Mouse (Mus musculus) gastrocnemius, postnatal 4 days (tissue): ENCODE measurements around the gene Qrich2. TPM values are rescaled to one million over a fixed set of nuclear protein-coding genes. Genes with fewer than 3 reads are reported as not detected.
"Not testable (repeated sequence)": the region's sequence is repeated elsewhere in the genome, so short reads cannot be mapped to it uniquely, and the experiment has no call there.

Experiments used
- DNase-seq, 2 experiments: peaks; one replicate each; pipeline ENCODE4 v3.0.0; 2021 to 2022; ENCODE audit warnings: low spot score in 2 of 2, mixed read lengths in 2 of 2
- long read RNA-seq, 2 experiments: library from polyadenylated mRNA; stranded (forward); transcript quantifications; one replicate each; pipeline ENCODE4 v2.0.0; 2021
- total RNA-seq, 2 experiments: library from RNA; stranded (reverse); gene quantifications; 2 replicates each; pipeline ENCODE4 v1.2.3; 2021

Qrich2 gene
- under 1 TPM; 0.02 to 0.10 TPM for total RNA-seq
- long read RNA-seq, experiment 1, result 0 reads
- long read RNA-seq, experiment 2, result 0 reads

DNA sequence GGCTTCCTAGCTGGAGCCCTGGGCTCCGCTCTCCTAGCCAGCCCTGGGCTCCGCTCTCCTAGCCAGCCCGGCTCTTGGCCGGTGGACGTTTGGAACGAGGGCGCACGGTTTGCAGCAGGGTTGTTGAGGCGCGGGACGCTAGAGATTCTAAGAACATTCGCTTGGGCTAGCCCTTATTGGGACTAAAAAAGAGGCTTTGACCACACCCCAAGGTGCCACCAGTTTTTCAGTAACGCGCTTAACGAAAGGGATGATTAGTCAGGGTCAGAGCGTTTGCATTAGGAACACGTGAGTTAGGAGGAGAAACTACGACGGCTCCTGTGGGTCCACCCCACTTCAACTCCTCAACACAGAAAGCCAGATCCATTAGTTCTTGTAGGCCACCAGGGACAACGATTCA, at the start of gene Qrich2:
Qrich2 (minus strand) TSS at position 101 of the 400 bp plus-strand sequence.
- no peak for DNase-seq

DNA sequence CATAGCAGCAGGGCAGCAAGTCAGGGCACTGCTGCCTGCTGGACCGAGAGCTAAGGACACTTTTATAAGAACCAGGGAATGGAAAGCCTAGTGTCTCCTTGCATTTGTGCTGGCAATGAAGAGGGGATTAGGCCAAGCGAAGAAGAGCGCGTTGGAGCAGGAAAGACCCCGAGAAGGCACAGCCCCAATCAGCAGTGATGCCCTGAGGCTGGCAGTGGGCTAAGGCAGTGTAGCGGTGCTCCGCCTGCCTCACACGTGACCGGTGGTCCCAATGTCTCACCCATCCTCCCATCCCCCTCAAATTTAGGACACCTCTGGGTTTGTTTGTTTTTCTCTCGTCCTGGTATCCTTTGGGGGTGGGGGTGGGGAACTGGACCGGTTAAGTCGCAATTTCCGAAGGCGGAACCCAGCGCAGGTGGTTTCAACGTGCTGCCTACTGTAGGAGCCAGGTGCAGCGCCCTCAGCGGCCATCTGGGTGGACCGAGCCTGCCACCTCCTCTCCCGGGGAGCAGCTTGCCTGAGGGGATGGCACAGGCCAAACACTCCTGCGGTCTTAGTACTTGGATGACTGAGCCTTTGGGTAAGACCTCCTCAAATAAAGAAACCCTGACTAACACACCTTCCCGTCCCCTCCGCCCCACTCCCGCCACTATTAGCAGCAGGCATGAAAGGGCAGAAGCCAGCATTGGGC, 49.4 kb upstream of the Qrich2 start:
- no peak for DNase-seq

DNA sequence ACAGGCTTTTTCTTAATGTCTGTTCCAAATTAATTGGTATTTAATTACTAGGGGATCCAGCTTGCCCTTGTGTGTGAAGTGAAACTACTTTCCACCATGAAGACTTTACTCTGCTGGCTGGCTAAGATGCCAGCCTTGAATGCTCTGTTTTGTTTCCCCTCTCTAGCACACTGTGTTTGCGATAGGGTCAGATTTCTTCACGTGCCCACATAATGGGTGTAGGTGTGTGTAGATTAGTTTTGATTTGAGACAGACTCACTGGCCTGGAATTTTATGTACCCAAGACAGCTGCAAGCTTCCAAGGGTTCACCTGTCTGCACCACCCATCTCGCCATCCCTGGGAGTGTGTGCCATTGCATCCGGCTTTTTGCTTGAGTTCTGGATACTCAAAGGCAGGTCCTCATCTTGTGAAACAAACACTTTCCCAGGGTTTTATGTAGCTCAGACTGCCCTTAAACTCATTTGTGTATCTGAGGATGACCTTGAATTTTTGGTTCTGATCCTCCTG, 47.5 kb upstream of the Qrich2 start:
- DNase-seq, result no peak

DNA sequence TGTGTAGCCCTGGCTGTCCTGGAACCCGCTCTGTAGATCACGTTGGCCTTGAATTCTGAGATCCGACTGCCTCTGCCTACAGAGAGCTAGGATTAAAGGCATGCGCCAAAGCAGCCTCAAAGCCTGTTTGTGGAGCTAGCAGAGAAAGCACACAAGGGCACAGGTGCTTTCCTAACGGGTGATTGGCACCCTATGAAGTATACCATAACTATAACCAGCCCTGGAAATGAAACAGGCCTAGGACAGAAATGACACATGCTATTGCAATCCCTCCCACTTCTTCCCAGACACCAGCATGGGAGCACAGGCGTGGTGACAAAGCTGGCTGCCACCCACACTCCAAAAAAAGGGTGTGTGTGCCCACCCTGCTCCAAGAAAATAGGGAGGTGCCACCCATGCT, 46.9 kb upstream of the Qrich2 start:
- DNase-seq, result no peak

DNA sequence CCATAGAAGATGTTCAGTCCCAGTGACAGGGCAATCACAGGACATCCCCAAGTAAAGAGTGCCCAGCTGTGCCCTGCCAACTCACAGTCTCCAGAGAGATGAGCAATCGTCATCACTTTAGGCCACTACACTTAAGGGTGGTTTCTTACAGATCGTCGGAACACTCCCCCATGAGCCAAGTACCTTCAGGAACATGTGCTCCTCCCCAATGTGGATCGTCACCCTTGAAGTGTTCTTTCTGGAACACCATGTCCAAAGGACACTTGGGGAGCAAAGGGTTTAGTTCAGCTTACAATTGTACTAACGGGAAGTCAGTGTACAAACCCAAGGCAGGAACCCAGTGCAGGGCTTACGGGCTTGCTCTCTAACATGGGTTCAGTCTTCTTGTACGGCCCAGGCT, 46.1 kb upstream of the Qrich2 start:
- DNase-seq, result no peak

DNA sequence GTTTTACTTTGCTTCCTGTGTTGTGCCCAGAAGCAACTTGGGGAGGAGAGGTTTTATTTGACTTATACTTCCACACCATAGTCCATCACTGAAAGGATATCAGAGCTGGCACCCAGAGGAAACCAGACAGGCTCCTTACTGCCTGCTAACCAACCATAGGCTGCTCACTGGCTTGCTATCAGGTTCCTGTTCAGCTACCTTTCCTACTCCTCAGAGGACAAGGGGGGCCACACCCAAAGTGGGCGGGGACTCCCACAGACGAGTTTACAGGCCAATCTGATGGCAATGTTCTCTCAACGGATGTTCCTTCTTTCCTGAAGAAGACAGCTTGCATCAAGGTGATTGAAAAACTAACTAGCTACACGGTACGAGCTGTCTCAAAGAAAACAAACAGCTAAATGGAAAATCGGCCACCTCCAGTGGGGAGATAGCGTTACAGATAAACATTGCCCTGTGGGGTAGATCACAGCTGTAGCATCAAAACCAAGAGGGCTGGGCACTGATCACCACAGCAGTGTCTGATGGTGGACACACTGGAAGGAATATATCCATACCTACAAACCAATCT, 45.3 kb upstream of the Qrich2 start:
- DNase-seq, result no peak

DNA sequence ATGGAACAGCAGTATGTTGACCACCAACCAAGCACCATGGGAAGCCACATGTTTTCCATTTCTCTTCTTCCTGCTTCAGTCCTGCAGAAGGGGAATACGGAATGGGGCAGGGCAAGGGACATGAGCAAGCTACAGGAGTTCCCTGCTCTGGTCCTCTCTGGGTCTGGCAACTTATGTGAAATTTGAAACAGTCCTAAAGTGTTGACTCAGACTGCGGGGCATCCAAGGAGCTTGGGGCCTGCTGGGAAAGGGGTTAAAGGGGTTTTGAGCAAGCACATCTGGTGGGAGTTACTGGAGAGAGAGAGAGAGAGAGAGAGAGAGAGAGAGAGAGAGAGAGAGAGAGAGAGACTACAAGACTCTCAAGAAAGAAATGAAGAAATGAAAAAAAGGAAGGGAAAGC, 42.6 kb upstream of the Qrich2 start:
- no peak for DNase-seq

DNA sequence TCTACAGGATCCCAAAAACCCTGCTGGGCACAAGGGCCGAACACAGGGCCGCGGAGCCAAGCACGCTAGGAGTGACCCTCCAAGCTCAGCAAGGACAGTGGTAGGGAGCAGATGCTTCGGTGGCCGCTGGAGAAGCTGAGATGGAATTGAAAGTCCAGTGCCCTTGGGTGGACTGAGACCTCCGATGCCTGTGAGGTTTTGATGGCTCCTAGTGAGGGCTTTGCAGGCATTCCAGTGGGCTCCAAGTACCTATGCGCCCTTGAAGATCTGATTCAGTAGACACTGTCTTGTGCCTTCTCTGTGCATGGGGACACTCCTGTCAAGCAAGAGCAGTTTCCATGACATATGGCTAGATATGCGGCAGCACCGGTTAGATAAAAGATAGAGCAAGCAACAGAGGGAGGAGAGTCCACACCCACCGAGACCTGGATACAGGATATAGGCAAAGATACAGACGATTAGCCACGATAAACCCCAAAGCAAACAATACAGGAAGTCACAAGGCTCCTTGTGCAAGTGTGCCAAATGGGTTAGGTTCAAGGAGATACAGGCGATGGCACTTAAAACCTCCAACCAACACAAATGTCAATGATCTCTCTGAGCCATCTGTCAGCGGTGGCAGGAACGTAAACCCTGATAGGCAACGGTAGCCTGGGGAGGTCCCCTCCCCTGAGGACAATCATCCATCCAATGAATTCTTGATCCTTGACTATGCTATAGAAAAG, 40.3 kb upstream of the Qrich2 start:
- no peak for DNase-seq

DNA sequence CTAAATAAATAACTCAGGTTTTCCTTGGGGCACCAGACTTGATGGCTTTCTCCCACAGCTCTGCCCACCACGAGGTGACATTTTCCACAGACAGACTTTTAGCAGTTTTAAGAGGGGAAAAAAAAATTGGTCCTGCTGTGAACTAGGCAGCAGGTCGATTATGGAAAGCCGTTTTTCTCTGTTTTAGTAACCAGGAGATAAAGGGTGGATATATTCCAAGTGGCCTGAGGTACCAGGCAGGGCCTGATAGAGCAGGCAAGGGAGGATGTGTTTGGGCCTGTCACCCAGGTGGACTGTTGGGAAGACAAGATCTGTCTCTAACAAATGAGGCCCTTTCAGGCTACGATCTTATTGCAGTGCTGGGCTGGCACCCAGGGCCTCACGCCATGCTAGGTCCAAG, 39.5 kb upstream of the Qrich2 start:
- DNase-seq, result no peak

DNA sequence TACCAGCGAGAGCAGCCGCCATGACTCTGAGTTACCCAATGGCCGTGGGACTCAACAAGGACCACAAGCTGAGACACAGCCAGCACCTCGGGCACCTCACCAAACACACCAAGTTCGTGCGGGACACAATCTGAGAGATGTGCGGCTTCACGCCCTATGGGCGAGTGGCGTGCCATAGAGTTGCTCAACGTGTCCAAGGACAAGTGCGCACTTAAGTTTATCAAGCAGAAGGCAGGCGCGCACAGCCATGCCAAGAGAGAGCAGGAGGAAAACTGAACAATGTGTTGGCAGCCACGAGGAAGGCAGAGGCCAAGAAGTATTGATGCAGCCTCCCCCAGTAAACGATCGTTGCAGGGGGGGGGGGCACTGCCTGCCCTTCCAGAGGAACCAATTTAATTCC, 38.5 kb upstream of the Qrich2 start:
- DNase-seq, result no peak

DNA sequence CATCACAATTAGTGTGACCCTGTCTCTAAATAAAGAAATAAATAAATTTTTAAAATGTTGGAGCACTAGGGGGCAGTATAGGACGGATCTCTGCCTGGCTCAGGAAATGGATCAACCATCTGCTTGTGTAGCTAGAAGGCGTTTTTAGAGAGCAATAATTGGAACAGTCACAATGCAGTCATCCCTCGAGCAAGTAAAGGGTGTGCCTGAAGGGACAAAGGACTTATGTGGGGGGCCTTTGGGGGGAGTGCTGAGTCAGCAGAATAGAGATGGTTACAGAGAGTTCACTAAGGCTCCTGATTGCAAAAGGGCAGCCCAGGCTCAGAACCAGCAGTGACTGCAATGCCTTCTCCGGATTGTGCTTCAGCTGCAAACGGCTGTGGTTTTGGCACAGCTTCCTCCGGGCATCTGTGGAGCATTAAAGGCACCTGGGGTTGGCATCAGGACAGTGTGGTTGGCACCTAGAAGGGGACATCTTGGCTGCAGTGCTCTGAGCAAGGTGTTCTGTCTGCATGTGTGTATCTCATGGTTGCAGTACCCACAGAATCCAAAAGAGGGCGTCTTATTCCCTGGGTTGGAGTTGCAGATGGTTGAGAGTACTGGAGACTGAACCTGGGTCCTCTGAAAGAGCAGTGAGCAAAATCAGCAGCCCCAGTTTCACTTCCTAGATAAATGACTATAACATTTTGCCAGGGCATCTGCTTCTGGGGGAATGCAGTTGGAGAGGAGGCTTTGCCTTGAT, 35.1 kb upstream of the Qrich2 start:
- peak in 1 of 2 experiments; percentile 23 for DNase-seq

DNA sequence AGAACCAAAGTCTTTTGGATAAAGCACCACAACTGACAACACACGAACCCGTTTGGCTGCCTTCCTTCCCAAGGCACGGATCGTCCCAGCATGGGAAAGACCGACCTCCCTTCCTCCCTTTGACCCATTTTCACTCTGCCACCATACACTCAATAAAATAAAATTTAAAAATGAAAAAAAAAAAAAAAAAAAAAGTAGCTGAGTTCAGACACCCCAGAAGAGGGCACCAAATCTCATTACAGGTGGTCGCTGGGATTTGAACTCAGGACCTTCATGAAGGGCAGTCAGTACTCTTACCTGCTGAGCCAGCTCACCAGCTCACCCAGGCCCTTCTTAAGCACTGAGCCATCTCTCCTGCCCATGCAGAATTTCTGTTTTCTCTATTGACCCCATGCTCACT, 33.0 kb upstream of the Qrich2 start:
- DNase-seq, result no peak

DNA sequence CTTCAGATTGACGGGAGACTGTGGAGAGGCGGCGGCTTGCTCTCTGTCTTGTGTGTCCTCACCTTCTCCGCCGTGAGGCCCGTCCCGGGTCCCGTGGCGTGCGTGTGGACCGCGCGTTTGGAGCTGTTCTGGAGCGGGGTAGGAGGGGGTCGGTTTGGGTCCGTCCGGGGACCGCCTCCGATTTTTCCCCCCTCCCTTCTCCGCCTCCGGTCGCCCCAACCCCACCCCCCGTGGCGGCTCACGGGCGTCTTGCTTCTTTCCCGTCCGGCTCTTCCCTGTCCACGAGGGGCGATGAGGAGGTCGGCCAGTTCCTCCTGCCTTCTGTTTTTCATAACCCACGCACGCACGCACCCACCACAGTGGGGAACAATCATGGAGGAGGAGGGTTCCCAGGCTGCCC, 32.6 kb upstream of the Qrich2 start:
- no peak for DNase-seq

DNA sequence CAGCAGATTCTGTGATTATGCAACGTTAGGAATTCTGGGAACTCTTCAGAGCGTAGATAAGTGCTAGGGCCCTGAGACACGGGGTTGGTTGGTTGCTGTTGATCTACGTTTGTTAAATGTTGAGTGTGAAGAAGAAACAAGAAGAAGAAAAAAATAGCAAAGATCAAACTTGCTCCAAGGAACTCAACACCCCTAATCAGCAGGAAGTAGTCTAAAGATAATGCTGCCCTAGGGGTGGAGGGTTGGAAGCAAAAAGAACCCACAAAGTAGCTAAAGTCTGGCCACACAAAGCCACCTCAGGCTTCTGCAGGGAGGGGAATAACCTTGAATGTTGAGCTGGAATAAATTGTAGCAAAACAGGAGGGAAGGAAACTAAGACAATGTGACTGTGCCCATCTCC, 31.3 kb upstream of the Qrich2 start:
- no peak for DNase-seq

DNA sequence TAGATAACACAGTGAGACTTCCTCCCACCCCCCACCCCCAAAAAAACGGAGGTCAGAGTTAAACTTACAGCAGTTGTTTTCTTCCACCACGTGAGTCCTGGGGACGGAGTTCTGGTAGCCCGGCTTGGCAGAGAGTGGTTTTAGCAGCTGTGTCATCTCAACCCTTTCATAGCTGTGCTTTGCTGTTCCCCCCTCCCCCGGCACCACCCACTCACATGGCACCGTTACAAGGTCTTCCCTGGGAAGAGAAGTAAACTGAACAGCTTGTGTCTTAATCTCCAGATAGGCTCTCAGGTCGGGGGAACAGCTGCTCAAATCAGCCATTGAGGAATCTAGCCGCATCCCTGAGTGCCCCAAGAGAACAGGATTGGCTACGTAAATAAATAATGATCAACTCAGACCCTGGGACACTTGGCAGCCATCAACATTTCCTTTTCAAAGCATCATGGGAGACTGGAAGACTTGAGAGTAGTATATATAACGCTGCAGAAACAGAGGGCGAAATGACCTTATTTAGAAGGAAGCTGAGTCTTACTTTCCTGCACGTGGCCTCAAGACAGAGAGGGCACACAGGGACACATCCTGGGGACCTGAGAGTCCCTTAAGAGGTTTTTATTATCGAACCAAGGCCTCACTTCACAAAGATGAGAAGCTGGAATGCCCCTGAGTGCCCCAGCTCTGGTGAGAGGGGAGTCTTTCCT, 28.6 kb upstream of the Qrich2 start:
- DNase-seq, result peak; percentile 41 to 75

DNA sequence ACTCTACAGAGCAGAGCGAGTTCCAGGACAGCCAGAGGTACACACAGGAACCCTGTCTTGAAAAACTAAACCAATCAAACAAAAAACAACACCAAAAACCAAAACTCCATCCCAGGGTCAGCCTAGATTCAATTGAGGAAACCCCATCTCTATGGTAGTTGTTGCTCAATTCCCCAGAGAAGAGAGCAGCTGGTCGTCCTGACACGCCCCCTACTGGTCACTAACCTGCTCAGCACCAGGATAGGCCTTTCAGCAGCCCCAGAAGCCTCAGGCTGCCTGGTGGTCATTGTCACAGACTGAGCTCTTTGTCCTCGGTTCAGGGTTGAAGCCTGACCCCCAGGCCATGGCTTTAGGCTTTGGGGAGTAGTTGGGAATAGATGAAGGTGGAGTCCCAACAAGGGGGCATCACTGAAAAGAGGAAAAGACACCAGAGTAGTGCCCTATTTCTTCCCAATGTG, 27.8 kb upstream of the Qrich2 start, which contains the start of gene Prpsap1:
Prpsap1 (minus strand) TSS at position 408 of the 458 bp plus-strand sequence.
- peak; percentile 34 to 50 for DNase-seq

DNA sequence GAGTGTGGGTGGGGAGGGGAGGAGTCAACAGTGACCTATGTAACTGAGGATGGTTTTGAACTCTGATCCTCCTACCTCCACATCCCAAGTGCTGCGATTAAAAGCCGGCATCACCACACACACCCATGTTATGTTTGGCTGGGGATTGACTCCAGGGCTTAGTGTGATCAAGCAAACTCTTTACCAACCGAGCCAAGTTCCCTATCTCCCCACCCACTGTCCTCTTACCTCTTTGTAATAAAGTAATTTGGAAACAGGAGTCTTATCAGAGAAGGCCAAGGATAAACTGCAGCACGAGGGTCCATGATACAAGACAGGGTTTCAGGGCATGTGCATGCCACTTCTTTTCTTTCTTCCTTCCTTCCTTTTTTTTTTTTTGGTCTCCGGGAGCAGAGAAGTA, 27.1 kb upstream of the Qrich2 start:
- no peak for DNase-seq

DNA sequence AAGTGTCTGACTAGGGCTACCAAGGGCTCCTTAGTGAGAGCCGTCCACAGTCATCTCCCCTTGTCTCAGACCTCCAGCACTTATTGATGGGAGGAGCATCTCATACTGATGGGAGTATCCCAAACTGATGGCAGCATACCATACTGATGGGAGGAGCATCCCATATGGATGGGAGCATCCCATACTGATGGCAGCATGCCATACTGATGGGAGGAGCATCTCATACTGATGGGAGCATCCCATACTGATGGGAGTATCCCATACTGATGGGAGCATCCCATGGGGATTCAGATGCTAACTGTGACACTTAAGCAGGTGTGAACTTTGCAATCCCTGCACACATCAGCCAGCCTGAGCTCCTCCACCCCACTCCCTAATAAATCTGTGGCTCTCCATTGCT, 26.5 kb upstream of the Qrich2 start:
- not testable (repeated sequence) for DNase-seq

DNA sequence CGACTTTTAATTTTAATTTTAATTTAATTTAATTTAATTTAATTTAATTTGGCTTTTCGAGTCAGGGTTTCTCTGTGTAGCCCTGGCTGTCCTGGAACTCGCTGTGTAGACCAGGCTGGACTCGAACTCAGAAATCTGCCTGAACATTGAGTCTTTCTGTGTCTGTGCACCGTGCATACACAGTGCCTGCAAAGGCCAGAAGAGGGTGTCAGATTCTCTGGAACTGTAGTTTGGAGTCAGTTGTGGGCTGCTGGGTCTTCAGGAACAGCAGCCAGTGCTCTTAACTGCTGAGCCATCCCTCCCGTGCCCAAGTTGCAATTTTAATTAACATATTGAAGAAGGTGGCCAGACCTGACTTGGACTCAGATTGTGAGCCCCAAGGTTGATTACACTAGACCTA, 25.3 kb upstream of the Qrich2 start:
- no peak for DNase-seq

DNA sequence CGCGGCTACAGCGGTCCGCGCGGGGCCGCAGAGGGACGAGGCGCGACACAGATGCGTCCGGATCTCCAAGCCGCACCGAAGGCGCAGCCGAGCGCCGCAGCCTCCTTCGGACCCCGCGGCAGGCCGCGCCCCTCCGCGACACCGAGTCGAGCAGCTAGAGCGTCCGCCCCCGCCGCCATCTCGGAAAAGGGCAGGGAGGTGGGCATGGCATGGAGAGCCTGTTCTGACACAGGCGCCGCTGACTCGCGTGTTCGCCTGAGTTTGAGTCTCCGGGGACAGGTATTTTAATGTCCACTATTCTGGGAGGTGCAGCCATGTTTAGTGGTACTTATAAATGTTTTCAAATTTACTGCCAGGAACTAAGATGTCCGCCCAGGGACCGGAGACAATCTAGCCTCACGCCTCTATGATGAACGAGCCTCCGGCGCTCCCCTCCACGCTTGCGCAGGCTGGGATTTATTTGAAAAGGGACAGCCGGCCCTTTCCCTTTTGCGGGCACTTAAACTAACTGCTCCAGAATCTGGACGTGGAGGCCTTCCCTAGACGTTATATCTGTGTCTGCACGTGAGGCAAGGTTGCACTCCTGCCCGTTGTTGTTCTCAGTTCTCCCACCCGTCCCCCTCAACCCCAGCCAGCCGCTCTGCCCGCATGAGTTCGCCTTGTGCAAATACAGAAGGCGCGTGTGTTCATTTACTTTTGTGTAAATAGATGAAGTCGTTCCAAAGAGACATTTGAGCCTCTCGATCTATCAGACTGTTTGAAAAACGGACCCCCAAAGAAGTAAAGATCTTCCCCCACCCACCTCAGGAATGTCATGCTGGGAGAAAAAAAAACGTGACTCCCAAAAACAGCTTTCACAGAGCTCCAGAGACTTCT, 24.4 kb upstream of the Qrich2 start:
- DNase-seq, result peak; percentile 84 to 91
